Mouse (Mus musculus): ENCODE results near the gene Iqcg. TPM values are rescaled to one million over a fixed set of nuclear protein-coding genes. Genes with fewer than 3 reads are reported as not detected.
A peak's percentile ranks its signal among the peaks of the same experiment; 100 is the strongest.

Gene Iqcg
- total RNA-seq, 4 experiments from 2014 or later, result 0.31 to 1.6 (median 0.45) TPM

- no peak for DNase-seq (ENCODE audit: low spot score)
Observed at GRCm38 (mm10) chr16:33053141-33053540, 2.9 kb downstream of the Iqcg start.

GRCm38 (mm10) chr16:33049809-33050208, 6.2 kb downstream of the Iqcg start:
- no peak for DNase-seq (ENCODE audit: low spot score)

GRCm38 (mm10) chr16:33048686-33049085, 7.3 kb downstream of the Iqcg start:
- no peak for DNase-seq (ENCODE audit: low spot score)

- no peak for DNase-seq (ENCODE audit: low spot score)
Observed at GRCm38 (mm10) chr16:33048004-33048403, 8.0 kb downstream of the Iqcg start.

GRCm38 (mm10) chr16:33043268-33043667, 12.8 kb downstream of the Iqcg start:
- DNase-seq (ENCODE audit: low spot score), result no peak

- no peak for DNase-seq (ENCODE audit: low spot score)
Observed at GRCm38 (mm10) chr16:33042682-33043081, 13.3 kb downstream of the Iqcg start.

GRCm38 (mm10) chr16:33036006-33036405, 20.0 kb downstream of the Iqcg start:
- DNase-seq (ENCODE audit: low spot score), result no peak

GRCm38 (mm10) chr16:33026357-33026756, 29.7 kb downstream of the Iqcg start:
- no peak for DNase-seq (ENCODE audit: low spot score)

GRCm38 (mm10) chr16:33024456-33025104, 31.4 kb downstream of the Iqcg start:
- DNase-seq (ENCODE audit: low spot score), result no peak

GRCm38 (mm10) chr16:33023750-33024149, 32.3 kb downstream of the Iqcg start:
- DNase-seq (ENCODE audit: low spot score), result peak; percentile 81

GRCm38 (mm10) chr16:33021381-33021780, 34.6 kb downstream of the Iqcg start:
- DNase-seq (ENCODE audit: low spot score), result no peak

GRCm38 (mm10) chr16:33019117-33019770, 36.8 kb downstream of the Iqcg start:
- no peak for DNase-seq (ENCODE audit: low spot score)

GRCm38 (mm10) chr16:33017677-33018349, 38.2 kb downstream of the Iqcg start:
- DNase-seq (ENCODE audit: low spot score), result no peak

GRCm38 (mm10) chr16:33015986-33016385, 40.0 kb downstream of the Iqcg start:
- DNase-seq (ENCODE audit: low spot score), result no peak

GRCm38 (mm10) chr16:33015396-33015907, 40.6 kb downstream of the Iqcg start:
- DNase-seq (ENCODE audit: low spot score), result no peak

GRCm38 (mm10) chr16:33014921-33015320, 41.1 kb downstream of the Iqcg start:
- DNase-seq (ENCODE audit: low spot score), result no peak

- no peak for DNase-seq (ENCODE audit: low spot score)
Observed at GRCm38 (mm10) chr16:33013801-33014200, 42.2 kb downstream of the Iqcg start.

GRCm38 (mm10) chr16:33010166-33010565, 45.9 kb downstream of the Iqcg start:
- DNase-seq (ENCODE audit: low spot score), result no peak

- no peak for DNase-seq (ENCODE audit: low spot score)
Observed at GRCm38 (mm10) chr16:33007436-33007835, 48.6 kb downstream of the Iqcg start.

- no peak for DNase-seq (ENCODE audit: low spot score)
Observed at GRCm38 (mm10) chr16:33006888-33007287, 49.1 kb downstream of the Iqcg start.

- DNase-seq (ENCODE audit: low spot score), result peak; percentile 16
Observed at GRCm38 (mm10) chr16:33005216-33005615, 50.8 kb downstream of the Iqcg start.

GRCm38 (mm10) chr16:32992158-32992557, 63.9 kb downstream of the Iqcg start:
- no peak for DNase-seq (ENCODE audit: low spot score)

- DNase-seq (ENCODE audit: low spot score), result no peak
Observed at GRCm38 (mm10) chr16:32984631-32985030, 71.4 kb downstream of the Iqcg start.
